Mouse (Mus musculus) adipocyte (in vitro differentiated cells): Measurements from ENCODE around the gene Dynlrb1.

Experiments used
- DNase-seq: peaks from one replicate; pipeline ENCODE4 v3.0.0-alpha.2; 2016; ENCODE audit warnings: low spot score

Gene Dynlrb1

DNA sequence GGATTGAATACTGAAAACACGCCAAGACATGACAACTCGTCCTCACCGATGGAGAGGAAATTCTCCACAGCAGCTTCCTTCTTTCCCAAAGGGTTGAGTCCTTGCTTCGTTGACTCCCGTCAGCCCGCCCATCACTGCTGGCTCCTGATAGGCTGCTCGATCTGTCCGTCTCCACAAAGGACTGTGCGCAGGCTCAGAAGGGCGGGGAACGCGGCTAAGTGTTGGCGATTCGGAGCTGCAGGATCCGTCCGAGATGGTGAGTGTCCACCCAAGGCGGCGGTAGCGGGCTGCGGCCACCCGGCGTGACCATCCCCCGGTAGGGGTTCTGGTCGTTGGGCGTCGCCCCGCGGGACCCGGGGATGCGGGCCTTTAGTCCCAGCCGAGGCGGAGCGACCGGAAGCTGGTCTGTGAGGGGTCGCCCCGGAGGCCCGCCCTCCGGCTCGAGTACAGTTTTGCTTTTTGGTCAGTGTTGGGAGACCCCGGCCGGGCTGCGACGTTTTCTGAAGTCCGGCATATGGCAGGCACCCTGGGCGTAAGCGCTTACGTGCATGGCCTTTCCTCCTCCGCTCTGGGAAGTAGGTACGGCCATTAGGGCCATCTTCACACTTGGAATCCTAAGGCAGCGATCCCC is at the start of gene Dynlrb1:
TSS of gene Dynlrb1 (plus strand) at position 172 of the 631 bp plus-strand sequence.
- peak; percentile 99 for DNase-seq

DNA sequence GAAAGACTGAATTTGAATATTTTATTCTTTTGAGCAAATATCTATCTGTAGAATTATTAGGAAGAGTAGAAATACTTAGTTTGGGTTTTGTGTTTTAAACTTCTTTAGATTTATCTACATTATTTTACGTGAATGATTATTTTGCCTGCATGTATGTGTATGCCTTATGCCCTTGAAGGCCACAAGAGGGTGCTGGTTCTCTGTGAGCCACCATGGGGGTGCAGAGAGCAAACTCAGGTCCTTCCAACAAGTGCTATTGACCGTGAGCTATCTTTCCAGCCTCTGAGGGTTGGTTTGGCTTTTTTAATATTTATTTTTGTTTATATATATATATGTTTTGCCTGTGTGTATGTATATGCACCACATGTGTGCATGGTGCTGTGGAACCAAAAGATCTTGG is 28.9 kb upstream of the Dynlrb1 start:
- peak; percentile 38 for DNase-seq

DNA sequence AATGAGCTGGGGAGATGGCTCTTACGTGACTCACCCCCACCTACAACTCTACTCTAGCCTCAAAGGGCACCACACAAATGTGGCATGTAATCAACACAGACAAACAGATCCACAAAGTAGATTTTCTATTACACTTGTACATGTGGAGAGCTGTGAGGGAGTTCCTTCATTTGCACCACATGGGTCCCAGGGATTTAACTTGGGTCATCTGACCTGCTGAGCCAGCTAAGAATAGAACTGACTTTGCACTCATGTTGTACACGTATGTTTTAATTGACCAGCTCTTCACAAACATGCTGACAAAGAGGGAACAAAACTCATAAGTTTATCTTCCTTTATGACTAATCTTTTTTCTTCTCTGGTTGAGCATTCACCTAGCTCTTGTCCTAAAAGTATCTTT is 13.2 kb upstream of the Dynlrb1 start:
- DNase-seq = no peak

DNA sequence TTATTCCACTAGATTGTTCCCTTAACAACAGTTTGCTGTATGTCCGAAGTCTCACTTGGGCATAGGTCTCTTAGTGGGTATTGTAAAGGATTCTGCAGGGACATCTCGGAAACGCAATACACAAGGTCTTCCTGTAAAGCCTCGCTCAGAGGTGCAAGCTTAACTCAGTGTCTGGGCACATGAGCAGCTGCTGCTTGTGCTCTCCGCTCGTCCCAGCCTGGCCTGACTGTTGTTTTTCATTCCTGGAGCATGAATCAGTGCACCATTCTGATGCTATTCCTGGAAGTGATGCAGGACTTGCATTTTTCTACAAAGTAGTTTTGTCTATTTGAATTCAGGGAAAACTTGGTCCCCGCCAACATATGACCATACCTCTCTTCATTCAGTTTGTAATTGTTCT is 11.6 kb upstream of the Dynlrb1 start:
- no peak for DNase-seq

DNA sequence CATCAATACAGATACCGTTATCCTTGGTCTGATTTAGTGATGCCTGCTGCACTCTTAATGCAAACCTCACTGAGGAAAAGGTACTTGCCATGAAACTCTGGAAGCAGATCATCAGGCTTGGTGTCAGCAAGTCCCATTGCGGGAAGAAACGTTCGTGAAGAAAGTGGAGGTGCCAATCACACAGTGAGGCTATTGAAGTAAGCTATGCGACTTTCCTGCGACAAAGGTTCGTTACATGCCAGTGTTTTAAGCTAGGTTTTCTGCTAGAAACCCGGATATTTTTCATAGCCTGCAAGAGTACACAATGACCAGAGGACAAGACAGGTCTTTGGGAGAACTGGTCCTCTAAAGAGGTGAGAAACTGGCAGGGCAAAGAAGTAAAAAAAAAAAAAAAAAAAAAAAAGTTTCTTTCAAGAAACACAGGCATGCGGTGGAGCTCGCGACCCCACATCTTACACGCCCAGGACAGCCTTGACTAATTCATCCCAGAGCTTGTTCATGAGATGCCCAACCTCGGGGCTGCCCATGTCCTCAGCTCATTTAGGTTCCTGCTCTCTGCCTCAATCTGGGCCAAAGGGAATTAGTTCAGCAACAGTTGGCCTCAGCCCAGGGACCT is 479 bp upstream of the Dynlrb1 start:
- DNase-seq = no peak

DNA sequence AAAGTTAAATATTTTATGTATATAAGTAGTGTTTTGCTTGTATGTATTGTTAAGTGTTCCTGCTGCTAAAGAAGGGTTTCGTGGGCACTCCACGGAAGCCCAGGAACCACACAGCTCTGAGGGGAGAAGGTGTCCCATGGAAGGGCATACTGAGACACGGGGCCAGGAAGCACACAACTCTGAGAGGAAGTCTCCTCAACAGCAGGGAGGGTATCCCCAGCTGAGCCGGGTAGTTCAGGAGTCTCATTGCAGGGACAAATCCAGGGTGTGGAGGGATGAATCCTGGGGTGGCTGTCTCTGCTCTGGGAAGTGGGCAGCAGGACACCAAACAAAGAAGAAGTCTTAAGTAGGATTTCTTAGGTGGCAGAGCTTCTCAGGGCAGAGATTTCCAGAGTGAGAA is 943 bp downstream of the Dynlrb1 start:
- DNase-seq = peak; percentile 38

DNA sequence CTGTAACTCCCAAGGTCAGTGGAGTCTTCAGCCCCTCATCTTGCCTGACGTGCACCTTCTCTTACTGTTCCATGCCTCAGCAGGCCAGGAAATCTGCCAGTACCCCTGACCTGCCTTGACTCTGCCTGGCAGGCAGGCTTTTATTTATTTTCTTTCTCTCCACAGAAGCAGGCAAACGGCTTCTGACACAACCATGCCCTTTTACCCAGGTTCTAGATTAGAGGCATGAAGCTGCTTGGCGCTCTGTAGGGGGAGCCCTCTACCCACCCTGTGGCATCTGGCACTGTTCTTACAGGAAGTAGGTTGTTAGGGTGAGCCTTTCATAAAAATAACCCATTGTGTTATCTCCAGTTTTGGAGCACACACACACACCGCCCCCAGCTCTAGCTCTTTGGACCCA is 4.6 kb downstream of the Dynlrb1 start:
- peak; percentile 88 for DNase-seq

DNA sequence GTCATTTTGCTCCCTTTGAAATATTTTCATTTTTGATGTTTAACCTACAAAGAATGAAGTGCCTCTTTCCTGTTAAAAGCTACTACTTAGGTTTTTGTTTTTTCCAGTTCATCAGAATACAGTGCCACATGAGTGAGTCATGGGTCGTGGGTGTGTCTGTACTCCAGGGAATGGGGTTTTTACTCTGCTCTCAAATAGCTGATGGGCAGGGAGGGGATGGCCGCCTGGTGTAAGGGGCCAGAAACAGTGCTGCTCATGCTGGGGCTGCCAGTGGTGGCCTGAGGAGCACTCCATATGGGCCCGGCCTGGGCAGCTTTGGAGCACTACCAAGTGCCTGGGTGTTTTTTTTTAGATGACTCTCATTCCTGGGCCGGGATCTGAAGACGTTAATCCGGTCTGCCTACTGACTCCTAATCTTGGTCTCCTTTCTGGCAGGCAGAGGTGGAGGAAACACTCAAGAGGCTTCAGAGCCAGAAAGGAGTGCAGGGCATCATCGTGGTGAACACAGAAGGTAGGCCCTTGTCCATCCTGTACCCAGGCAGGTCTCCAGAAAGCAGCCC is 6.0 kb downstream of the Dynlrb1 start:
- DNase-seq = peak; percentile 79

DNA sequence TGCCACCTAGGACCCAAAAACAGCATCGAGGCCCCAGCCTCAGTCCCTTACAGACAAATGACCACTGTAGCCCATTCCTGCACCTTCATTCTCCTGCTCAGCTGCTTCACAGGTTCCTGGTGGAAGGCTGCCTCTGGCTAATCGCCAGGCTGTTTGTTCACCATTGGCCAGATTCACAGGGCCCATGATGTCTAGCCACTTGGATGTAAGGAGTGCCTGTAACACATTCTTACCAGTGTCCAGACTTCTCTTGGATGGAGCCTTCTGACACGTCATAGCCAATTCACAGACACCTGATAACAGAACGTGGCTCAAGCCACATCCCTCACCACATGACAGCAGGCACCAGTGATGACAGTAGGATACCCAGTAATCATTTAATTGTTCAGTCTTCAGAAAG is 9.9 kb downstream of the Dynlrb1 start:
- no peak for DNase-seq

DNA sequence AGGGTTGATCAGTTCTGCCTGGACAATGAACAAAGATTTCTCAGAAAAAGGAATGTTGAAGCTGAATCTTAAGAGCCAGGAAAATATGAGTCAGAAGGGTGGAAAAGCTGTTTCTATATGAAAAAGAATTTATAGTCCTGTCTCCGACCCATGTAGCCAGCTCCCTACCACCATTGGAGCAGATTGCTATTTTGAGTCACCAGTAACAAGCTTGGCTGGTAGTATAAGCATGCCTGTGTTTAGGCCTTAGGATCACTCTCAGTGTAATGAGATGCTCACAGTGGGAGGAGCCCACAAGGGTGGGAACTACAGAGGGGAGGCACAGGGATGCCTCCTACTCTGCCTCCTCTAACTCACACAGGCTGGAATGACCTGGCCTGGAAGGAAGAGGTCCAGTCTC is 11.9 kb downstream of the Dynlrb1 start:
- DNase-seq = no peak

DNA sequence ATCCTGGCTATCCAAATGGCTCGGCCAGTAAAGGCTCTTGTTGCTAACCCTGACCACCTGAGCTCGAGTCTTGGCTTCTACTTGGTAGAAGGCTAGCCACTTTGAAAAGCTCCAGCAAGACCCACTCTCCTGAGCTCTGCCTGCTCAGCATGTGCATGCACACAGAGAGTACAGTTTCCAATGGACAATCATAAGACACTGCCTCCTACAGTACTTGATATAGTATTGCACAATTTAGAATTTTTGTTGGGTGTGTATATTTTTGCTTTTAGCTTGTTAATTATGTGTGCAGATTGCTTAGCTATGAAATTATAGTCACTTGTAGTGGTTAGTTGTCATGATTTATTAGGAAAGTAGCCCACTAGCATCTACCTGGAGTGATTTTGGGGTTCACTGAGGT is 12.4 kb downstream of the Dynlrb1 start:
- DNase-seq = no peak

DNA sequence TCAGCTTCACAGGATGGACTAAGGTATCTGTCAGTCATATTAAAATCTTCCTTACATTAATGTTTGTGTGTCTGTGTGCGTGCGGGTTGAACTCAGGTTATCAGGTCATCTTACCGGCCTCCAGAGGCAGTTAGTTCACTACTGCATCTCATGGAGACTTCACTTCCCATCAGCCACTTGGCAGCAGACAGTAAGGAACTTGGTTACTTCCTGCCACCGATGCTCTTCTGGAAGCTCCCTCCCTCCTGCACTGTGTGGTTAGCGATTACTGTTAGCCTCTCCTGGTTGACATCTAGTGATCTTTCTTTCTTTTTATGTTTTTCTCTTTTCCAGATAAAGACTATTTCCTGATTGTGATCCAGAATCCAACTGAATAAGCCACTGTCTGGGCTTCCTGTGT is 13.3 kb downstream of the Dynlrb1 start:
- DNase-seq = no peak

DNA sequence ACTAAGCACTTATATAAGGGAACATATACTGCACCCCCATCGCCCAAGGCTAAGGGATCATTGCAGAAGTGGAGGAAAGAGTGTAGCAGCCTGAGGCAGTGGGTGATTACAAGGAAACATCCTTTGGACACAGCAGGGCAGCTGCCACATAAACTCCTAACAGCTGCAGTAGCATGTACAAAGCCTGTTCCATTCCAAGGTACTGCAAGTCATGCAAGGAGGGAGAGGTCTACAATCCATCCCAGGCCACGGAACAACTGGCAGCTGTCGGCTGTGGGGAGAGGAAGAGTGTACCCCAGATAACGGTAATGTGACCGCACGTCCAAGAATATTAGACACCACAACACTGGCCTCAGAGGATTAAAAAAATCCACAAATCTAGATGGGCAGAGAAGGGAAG is 29.2 kb downstream of the Dynlrb1 start:
- DNase-seq = no peak

DNA sequence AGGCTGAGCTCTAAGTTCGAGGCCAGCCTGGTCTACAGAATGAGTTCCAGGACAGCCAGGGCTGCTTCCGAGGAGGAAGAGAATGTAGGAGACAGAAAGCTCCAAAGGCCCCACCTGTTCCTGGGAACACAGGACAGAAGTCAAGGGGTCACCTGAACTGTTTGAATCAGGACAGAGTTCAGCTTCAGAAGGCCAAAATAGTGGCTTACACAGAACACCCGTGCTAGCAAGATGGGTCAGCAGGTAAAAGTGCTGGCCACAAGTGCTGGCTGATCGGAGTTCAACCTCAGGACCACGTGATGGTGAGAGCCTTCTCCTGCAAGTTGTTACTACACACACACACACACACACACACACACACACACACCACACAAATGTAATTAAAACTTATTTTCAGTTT is 30.6 kb downstream of the Dynlrb1 start:
- DNase-seq = no peak

DNA sequence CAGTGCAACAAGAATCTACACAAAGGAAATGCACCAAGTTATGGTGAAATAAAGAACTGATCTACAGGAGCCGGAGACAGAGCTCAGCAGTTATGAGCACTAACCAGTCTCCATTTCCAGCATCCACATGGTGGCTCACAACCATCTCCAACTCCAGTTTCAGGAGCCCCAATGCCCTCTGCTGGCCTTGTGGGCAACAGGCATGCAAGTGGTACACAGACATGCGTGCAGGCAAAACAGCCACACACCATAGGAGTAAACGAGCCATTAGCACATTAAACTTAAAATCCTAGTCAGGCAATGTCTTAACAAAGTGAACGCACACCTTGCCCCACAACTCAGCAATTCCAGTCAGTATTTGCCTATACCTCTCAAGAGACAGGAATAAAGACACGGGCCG is 35.6 kb downstream of the Dynlrb1 start:
- DNase-seq = no peak

DNA sequence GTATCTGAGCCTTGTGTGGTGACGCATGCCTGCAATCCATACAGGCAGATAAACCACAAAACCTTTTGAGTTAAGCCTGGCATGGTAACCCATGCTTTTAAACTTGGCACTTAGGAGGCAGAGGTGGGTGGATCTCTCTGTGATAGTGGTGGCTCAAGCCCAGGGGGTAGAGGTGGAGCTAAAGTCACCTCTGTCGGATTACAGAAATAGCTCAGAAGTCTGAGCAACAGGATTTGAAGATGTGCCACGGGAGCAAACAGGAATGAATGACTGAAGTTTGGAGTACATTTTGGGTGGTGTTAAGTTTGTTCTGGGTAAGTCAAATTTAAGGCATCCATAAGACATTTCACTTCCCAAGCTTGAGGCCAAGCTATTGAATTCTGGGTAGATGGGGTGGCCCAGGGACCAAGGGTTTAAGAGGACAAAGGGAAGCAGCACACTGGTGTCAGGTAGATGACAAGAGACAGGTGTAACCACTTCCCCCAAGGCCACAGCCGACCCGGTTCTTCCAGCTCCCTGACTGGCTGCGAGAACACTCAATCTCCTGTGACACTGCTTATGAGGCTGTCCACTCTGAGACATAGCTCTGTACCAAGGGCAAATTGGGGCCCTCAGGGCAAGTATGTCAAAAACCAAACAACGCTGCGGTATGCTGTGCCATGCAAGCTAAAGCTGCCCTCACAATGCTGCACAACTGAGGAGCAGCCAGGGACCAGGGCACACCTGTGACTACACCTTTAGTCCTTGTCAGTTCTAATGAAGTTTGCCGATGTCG is 36.2 kb downstream of the Dynlrb1 start:
- no peak for DNase-seq

DNA sequence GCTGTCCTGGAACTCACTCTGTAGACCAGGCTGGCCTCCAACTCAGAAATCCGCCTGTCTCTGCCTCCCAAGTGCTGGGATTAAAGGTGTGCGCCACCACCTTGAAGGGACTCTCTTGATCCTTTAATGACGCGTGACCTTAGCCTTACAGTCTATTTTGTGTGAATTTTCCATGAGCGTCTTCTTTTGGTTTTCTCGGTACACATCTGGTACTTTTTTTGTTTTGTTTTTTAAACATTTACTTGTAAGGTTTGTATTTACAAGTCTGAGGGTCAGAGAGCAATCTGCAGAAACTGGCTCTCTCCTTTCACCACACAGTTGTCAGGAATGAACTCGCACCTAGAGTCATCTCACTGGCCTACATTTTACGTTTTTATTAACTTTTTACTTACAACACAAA is 37.3 kb downstream of the Dynlrb1 start:
- no peak for DNase-seq

DNA sequence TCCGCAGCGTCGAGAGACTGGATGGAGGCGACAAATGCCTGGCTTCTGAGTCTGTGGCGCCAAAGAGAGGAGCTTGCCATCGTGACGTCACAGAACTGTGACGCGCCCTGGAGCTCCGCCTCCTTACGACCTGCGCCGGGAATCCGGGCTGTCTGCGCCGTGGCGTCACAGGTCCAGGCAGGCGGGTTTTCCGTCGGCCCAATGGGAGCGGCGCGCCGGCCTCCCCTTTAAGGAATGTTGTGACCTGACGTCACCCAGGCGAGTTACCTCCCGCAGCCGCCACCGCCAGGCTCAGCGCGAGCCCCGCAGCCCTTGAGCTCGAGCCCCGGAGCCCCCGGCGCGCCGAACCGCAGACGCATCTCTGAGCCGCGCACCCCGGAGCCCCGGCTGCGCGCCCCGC is 39.9 kb downstream of the Dynlrb1 start, which contains the start of gene Map1lc3a:
TSS of gene Map1lc3a (plus strand) at position 103 of the 400 bp plus-strand sequence.
- peak; percentile 94 for DNase-seq

DNA sequence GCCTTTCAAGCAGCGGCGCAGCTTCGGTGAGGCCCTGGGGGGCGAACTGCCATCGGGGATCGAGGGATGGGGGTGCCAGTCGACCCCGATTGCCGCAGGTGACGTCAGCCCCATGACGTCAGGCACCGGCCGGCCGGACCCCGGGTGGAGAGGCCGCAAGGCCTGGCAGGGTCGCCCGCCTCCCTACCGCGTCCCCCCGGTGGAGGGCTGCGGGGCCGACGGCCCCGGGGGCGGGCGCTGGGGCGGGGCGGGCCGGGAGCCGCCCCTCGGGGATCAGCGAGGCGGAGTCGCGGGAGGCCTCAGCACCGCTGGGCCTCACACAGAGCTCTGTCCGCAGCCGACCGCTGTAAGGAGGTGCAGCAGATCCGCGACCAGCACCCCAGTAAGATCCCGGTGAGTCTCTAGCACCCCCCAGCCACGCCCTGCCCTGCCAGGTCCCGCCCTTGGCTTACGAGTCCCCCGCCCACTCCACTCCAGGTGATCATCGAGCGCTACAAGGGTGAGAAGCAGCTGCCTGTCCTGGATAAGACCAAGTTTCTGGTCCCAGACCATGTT is 40.4 kb downstream of the Dynlrb1 start:
- DNase-seq = peak; percentile 57

DNA sequence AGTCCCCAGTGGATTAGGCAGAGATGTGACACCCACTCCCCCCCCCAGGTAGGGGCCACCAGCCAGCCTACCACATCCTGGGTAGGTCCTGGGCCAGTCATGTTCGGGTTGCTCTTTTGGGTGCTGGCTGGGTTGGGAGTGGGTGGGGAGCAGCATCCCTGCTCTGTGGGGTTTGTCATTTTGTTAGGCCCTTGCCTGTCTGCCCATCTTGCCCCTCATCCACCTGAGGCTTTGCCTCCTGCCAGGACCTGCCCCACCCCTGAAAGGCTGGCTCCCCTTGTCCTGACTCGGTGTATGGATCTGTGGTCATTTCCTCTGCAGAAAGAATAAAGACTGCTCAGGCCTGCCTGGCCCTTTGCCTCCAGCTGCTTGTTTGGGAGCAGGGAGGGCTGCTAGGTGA is 41.4 kb downstream of the Dynlrb1 start:
- DNase-seq = no peak

DNA sequence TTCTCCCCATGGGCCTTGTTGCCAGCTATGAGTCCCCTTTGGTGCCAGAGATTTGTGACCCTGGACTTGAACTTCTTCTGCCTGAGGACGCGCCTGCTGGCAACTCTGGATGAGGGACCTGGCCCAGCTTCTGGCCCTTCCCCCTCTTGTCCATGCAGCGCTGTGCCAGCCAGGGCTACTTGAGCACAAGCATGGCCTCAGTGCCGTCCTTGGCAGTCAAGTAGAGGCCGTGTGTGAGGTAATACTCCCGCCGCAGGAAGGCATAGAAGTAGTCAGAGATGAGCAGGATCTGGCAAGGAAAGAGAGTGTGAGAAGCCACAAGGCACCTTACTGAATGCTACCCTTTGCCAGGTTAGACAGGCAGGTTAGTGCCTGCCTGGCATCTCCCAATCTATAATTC is 42.0 kb downstream of the Dynlrb1 start:
- DNase-seq = peak; percentile 71

DNA sequence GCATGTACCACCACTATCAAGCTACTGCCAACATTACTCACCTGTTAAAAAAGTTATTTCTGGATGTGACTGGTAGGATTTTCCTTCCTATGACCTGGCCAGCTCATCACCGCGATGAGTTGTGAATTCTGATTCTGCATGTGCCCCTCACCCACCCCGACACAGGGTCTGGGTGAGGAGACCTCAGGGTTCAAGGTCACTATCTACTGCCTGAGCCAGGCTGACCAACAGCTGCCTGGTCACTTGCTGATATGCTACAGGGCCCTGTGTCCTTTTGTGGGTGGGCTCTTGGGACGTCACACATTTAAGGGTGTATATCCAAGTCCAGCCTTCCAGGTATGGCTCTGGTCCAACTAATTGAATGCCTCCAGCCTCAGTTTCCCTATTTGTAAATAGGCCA is 42.8 kb downstream of the Dynlrb1 start:
- no peak for DNase-seq

DNA sequence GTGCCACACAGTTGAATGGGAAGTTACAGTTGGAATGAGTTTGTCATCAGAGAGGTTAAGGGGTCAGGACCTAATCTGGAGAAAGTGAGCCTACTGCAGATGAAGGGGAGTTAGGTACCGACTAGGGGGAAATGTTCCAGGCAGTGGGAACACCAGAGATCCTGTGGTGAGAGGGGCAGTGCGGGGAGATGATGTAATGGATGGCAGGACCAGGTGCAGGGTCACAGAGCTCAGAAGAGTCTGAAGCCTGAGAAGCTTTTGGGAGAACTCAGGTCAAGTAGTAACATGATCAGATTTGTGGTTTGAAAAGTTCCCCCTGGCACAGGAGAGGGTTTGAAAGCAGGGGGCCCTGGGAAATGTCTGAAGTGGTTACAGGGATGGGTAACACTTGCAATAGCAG is 43.8 kb downstream of the Dynlrb1 start:
- DNase-seq = no peak
